Mouse (Mus musculus) layer of hippocampus, adult 9-11 months (tissue): ENCODE results near the gene Mllt6.
"Not testable (repeated sequence)": the region's sequence is repeated elsewhere in the genome, so short reads cannot be mapped to it uniquely, and the experiment has no call there.

Experiments used
- DNase-seq: peaks from one replicate; pipeline ENCODE4 v3.0.0; 2022

Gene Mllt6

DNA sequence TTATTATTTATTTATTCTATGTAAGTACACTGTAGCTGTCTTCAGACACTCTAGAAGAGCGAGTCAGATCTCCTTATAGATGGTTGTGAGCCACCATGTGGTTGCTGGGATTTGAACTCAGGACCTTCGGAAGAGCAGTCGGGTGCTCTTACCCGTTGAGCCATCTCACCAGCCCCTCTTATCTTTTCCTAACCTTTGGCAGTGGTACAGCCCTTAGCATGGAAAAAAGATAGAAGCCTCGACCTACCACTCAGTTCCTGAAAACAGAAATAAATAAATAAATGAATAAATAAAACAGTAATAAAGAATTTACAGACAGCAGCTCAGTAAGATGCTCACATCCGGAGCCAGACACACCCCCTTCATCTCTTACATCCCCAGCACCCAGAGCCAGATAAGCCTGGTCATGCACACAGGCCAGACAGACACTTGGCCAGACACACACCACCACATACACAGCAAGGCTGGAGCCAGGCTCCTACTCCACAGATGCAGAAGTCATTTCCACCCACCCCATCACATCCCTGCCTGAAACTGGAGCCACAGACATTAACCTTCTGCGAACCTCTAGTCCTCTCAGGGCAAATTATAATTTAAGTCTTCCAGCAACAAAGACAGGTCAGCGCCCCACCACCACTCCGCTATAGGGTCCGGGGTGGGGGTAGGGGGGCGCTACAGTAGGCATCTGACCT, 34.1 kb downstream of the Mllt6 start:
- DNase-seq = no peak

GRCm38 (mm10) chr11:97697891-97698529, 34.8 kb downstream of the Mllt6 start:
- no peak for DNase-seq

DNA sequence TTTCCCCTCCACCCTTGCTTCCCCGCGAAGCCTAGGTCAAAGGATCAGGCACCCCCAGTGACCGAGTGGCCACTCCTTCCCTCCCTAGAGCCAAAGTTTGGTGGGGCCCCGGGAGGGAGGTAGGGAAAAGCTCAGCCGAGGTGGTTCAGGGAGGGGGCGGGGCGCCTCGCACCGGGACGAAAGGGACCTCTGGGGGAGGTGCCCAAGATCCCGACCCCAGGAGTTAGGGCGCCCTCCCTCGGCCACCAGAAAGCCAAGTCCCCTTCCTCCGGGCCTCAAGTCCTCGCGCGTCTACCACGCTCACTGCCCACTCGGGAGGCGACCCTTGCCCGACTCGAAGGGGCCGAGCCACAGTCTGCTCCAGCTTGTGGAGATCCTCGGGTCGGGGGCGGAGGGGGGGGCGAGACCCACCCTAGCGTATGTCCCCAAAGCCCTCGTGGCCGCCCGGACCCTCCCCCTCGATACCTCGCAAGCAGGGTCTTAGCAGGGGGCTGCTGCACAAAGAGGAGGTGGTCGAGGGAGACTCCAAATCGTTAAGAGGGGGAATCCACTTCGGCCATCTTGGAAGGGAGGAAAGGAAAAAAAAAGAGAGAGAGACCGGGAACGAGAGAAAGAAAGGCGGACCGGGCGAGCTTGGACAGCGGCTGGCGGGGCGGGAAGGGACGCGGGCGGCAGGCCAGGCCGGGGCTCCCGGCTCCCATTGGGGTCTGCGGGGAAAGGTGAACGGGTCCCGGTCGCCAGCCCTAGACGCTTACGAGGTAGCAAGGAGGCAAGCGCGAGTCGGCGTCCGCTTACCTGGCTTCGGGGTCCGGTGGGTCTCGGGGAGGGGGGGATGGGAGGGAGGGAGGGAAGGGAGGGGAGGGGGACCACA, 35.8 kb downstream of the Mllt6 start:
- peak; percentile 40 for DNase-seq

DNA sequence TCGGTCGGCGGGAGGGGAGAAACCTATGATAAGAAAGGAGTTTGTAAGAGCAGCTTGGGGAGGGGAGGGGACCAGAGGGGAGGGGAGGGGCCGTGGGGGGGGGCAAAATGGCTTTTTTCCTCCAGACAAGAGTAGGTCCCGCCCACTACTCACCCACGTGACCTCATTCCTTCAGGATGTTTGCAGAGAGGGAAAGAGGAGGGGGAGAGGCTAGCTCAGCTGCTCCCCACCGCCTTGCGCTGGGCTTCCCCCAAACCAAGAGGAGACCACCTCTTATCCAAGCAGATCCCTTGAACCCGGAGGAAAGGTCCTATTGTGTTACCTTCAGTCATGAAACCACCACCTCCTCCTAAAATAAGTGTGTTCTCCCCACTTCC, 36.4 kb downstream of the Mllt6 start:
- peak; percentile 90 for DNase-seq

DNA sequence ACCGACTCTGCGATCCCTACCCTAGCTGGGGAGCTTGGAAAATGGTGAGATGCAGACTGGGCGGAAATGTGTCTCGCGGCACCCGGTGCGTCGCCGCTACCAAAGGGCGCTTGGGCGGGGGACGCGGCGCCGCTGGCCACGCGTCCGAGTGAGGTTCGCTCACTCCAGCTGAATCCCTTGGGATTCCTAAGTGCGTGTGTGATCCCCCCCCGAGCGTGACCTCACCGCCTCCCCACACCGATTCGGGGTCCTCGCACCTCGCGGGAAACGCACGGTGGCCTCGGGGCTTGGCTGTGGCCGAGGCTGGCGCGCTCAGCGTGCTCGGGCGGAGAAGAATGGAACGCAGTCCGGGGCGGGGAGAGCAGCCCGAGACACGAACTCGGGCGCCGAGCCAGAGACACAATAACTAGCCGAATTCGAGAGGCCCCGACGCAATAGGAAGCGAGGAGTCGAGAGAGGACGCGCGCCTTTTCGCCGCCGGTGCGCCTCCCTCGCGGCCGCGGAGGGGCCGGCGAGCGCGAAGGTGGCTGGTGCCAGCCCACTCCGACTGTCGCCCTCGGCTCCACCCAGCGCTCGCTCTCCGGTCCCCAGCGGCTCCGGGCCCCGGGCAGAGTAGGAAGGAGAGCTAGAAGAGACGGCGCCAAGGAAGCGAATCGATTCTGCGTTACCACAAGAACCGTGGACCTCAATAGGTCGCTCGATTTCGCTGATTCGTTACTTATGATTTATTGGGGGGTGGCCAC, 37.0 kb downstream of the Mllt6 start, which contains the start of gene Pcgf2:
TSS of gene Pcgf2 (minus strand) at position 495 of the 743 bp plus-strand sequence.
- peak; percentile 59 for DNase-seq

DNA sequence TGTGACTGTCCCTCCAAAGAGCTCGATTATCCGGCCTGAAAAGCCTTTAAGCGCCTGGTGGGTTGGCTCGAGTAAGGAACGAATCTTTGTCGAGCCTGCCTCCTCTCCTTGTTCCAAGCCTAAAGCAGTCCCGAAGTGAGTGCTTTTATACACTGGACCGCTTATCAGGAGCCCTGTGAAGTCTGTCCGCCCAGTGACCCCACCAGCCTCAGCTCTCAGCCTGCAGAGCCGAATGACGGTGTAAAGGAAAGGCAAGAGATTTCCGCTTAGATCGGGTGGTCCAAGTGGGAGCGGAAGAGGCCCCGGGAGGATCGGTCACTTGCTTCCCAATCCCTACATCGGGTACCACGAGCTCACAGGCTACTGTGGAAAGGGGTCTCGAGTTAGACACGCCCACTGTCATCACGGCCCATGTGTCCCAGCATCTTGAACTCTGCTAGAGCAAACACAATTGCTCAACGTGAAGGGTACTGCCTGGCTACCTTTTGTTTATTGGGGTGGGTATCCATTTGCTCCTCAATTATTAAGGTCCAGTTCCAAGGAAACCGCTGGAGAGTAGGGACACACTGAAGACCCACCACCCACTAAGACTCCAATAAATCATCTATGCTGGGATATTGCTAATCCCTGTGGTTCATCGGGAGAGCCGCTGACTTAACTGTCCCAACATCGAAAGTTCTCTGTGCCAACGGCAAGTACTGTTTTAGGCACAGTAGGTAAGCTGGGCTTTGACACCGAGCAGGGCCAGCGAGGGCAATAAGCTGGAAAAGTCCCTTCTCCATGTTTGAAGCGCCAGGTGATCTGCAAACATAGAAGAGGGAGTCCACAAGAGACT, 37.7 kb downstream of the Mllt6 start:
- no peak for DNase-seq

DNA sequence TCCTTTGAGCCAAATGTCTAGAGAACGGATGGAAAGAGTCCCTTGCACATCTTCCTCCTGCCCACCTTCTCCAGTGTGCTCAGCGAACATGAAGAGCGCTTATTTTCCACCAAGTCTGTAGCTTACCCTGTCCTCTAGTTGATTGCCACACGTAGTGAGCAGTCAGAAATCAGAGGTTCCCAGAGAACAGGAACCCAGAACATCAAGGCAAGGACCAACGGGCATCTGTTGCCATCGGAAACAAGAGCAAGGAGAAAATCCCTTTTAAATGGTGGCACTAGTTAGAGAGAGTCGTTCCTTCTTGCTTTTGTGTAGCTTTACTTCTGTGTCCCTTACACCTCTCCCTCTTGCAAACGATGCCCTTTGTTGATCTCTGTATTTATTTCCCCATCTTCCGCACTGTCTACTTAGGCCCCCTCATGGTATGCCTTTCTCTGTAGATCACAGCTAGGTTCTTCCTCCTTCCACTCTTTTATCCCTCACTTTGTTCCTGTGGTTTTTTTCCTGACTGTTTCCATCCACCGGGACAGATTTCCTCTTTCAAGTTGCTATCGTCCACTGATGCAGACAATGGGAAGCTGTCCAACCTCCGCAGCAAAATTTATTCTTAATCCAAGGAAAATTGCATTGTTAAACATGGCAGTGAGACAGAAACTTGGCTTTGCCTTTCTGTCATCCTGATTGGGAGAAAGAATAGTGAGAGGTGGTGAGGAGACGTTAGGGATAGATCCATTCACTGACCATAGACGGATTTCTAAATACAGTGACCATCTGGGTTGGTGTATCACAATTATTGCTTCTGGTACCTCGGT, 38.6 kb downstream of the Mllt6 start:
- DNase-seq = no peak

DNA sequence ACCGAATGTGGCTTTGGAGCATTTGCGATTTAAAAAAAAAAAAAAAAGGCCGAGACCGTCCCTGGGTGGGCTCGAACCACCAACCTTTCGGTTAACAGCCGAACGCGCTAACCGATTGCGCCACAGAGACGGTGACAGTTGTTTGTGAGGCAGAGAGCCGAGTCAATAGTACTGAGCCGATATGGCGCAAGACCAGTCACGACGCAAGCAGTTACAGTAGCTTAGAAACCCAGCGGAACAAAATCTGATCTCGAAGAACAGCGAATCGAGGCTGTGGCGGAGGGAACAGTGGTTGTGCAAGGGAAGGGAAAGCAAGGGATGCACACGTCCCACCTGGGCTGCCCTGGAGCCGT, 39.2 kb downstream of the Mllt6 start:
- DNase-seq = peak; percentile 89

DNA sequence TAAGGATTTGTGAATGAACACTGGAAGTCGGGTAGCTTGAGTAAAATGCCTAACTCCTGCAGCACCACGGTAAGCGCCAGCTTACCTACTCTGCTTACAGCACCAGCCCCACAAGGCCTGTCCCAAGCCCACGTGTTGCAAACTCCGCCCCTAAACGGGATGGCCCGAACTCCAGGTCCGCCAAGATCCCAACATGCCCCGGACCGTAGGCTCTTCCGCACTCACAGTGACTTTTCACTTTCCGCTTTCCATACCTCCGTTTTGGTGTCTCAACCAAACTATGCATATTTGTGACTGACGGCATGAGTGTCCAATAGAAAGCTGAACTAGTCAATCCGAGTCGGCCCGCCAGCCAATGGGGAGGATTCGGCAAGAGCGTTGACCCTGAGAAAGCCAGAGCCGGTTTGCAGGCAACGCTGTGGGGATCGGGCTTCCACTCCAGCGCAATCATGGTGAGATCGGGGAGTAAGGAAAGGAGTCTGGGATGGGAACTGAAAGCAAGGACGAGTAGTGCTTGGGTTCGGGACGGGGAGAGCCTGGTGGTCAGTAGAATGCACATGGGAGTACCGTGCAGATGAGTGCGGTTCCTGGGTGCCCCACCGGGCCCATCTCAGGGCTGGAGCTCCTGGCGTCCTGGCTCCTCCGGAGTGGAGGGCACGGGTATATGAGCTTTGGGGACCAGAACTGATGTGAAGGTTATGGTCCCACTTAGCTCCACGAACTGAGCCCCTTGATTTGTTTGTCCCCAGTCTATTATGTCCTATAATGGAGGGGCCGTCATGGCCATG, 40.0 kb downstream of the Mllt6 start, which contains the start of gene Psmb3:
TSS of gene Psmb3 (plus strand) at position 361 of the 788 bp plus-strand sequence.
- DNase-seq = peak; percentile 100

DNA sequence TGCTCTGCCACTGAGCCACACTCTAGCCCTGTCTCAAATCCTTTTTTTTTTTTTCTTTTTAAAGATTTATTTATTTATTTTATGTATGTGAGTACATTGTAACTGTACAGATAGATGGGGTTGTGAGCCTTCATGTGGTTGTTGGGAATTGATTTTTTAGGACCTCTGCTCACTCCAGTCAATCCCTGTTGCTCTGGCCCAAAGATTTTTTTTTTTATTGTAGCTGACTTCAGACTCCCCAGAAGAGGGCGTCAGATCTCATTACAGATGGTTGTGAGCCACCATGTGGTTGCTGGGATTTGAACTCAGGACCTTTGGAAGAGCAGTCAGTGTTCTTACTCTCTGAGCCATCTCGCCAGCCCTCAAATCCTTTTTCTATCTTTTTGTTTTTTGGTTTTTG, 46.9 kb downstream of the Mllt6 start:
- not testable (repeated sequence) for DNase-seq

DNA sequence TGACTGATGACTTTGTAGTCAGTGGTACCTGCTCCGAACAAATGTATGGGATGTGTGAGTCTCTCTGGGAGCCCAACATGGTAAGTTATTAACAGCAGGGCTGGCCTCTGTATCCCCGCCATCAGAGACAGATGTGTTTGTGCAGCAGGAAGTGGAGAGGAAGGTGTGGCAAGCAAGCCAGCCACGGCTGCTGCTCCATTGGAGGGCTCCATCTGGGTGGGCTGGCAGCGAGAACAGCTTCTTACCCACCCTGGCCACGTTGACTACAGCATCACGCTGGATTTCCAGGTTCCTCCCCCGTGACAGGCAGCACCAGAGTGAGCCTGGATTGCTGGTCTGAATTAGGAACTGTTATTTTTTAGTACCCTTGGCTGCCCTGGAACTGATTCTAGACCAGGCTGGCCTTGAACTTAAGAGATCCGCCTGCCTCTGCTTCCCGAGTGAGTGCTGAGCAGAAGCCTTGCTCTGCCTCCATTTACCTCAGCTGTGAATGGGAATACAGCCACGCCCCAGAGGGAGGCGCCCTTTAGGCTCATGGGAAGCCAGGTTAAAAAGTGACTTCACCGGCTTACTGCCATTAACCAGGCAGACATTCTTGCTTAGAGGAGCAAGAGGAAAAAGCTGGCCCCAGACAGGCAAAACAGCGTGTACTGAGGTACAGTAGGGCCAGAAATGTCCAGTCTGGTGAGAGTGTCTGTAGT, 48.1 kb downstream of the Mllt6 start:
- no peak for DNase-seq

DNA sequence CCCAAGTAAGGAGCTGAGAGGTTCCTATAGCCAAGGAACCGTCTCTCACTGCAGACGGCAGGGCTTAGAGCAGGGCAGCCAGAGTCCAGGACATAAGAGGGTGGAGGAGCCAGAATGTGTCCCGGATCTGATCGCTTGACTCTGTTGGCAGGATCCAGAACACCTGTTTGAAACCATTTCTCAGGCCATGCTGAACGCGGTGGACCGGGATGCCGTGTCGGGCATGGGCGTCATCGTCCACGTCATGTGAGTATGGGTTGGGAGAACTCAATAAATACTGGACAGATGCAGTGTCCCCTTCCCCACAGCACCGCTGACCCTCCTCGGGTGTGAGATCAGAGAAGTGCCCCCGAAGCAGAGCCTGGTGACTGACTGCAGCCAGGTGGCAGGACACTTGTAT, 49.1 kb downstream of the Mllt6 start:
- no peak for DNase-seq

DNA sequence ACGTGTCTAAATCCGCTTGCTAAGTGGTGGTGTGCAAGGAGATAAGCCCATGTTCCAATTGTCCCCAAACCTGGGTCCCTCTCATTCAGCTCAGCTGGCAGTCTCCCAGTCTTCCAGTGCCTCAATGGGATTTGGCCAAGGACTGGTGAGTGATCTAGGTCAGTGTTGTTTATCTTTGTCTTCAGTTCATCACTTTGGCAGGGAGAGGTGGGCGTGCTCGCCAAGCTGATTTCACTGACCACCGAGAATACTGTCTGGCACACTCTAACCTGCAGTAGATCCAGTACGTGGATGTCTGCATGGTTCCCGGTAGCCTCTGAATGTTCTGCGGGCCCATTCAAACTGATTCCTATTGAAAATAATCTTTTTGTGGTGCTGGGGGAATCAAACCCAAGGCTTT, 50.7 kb downstream of the Mllt6 start:
- DNase-seq = no peak

DNA sequence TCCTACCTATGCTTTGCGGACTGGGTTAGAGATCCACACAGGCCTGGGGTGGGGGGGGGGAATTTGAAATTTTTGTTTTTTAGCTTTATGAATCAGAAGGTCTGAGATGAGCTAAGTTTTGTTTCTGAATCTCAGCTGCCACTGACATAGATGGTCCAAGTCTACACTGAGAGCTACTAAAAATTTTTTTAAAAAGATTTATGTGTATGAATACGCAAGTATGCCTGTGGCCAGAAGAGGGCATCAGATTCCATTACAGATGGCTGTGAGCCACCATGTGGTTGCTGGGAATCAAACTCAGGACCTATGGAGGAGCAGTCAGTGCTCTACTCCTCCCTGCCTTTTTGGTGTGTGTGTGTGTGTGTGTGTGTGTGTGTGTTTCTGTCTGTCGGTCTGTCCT, 51.1 kb downstream of the Mllt6 start:
- DNase-seq = no peak

GRCm38 (mm10) chr11:97714784-97715760, 51.9 kb downstream of the Mllt6 start:
- no peak for DNase-seq

- no peak for DNase-seq
These were observed 52.8 kb downstream of the Mllt6 start for GRCm38 (mm10) chr11:97716021-97716420.

DNA sequence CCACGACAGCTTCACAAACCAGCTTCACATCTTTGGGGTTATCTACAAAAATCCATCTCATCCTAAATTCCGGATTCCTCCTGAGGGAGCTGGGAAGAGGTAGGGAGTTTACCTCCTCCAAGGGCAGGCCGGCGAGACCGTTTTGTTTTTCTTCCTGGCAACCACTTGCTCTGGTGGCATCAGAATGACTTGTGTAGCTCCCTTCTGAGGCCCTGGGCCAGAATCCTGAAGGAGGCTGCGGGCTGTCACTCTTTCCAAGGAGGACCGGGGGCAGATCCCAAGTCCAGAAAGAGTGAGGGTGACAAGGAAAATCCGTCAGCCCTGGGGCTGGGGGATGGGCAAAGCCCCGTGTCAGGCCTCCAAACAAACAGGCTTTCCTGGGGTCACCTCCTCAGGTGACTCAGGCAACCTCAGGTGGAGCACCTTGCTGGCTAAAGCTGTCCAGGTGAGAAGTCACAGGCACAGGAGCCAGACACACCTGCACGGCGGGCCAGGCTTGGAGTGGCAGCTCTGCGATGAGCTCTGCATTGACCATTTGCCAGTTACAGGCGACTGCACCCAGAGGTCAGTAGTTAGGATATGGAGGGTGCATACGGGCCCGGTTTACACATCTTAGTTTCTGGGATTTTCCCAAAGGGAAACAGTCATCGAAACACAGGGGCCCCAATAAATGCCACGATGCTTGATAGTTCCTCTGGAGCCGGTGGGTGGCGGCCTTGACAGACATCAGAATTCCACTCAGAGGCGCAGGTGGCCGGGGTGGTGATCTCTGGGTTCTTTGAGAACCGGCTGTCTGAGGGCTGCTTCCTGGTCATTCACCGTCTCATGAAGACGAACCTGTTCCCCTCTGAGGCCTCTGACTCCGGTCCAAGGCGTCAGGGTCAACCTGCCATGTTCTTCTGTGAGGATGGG, 54.4 kb downstream of the Mllt6 start:
- no peak for DNase-seq
